Mouse (Mus musculus): Measurements from ENCODE around the gene Ngef. TPM values are rescaled to one million over a fixed set of nuclear protein-coding genes. Genes with fewer than 3 reads are reported as not detected.
"Not testable (repeated sequence)": the region's sequence is repeated elsewhere in the genome, so short reads cannot be mapped to it uniquely, and the experiment has no call there.

Ngef gene
- polyA plus RNA-seq, 1 experiment from 2014 or later = 3.8 TPM

DNA sequence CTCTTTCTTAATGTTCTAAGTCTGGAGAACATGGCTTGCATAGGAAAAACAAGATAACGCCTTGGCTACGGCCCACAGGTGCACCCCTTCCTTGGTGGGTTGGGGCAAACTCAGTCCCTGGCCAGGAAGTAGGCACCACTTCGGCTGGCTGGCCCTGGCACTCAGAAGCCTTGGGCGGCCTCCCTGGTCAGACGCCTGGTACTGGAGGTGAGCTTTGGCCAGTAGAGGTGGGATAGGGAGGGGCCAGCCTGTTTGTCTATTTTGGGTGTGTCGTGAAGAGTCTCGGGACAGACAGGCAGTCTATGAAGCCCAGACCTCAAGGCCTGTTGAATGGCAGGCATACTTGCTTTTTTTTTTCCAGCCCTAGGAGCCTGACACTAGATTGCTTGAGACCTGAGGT is 101.1 kb downstream of the Ngef start:
- no peak overlapping the region for H3K4me2 ChIP-seq (replicated peaks; ENCODE audit: low read depth, low read length)
- no peak overlapping the region for H3K27ac ChIP-seq (ENCODE audit: low read length)
- ATAC-seq = no peak
- no peaks in the 10 kb centered on the region for H3K27me3 ChIP-seq (replicated peaks; ENCODE audit: insufficient read depth, low read length)
- 62% methylated on average over 7 of the region's 7 CpGs for WGBS
- H3K9ac ChIP-seq (replicated peaks; ENCODE audit: low read depth) = no peak overlapping the region
- no peaks in the 10 kb centered on the region for H3K9me3 ChIP-seq (ENCODE audit: low read length)
- H3K36me3 ChIP-seq (ENCODE audit: insufficient read depth, low read length) = no peaks in the 10 kb centered on the region
- TF ChIP-seq EP300 (IDR thresholded peaks at IDR 0.05) (no peak), CTCF (IDR thresholded peaks at IDR 0.05) (no peak)
- H3K4me3 ChIP-seq (ENCODE audit: low read depth, low read length) = no peak overlapping the region
- DNase-seq (ENCODE audit: low spot score) = no peak
- H3K4me1 ChIP-seq (ENCODE audit: insufficient read depth, low read depth, low read length) = no peaks in the 10 kb centered on the region

DNA sequence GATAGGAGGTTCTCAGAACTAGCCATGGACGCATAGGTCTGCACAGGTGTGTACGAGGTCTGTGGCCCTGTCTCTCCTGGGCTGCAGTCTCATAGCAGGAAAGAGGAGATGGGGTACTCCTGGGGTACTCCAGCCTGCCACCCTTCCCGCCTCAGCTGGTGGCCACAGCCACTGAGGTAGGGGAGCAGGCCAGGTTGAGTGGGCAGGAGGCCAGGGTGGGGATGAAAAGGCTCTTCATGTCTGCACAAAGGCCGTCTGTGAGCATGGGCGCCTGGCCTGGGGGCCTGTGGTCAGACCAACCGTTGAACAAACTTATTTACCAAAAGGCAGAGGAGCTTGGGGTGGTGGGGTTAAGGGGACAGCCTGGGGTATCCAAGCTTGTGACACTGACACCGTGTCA is 101.8 kb downstream of the Ngef start:
- H3K4me2 ChIP-seq (replicated peaks; ENCODE audit: low read depth, low read length) = no peak overlapping the region
- no peaks in the 10 kb centered on the region for H3K9me3 ChIP-seq (ENCODE audit: low read length)
- H3K27ac ChIP-seq (ENCODE audit: low read length) = no peak overlapping the region
- H3K36me3 ChIP-seq (ENCODE audit: insufficient read depth, low read length) = no peaks in the 10 kb centered on the region
- TF ChIP-seq CTCF (IDR thresholded peaks at IDR 0.05) (no peak), EP300 (IDR thresholded peaks at IDR 0.05) (no peak)
- no peaks in the 10 kb centered on the region for H3K4me1 ChIP-seq (ENCODE audit: insufficient read depth, low read depth, low read length)
- no peak overlapping the region for H3K4me3 ChIP-seq (ENCODE audit: low read depth, low read length)
- ATAC-seq = no peak
- no peak for DNase-seq (ENCODE audit: low spot score)
- 80% methylated on average over 7 of the region's 7 CpGs for WGBS
- no peaks in the 10 kb centered on the region for H3K27me3 ChIP-seq (replicated peaks; ENCODE audit: insufficient read depth, low read length)
- H3K9ac ChIP-seq (replicated peaks; ENCODE audit: low read depth) = no peak overlapping the region

DNA sequence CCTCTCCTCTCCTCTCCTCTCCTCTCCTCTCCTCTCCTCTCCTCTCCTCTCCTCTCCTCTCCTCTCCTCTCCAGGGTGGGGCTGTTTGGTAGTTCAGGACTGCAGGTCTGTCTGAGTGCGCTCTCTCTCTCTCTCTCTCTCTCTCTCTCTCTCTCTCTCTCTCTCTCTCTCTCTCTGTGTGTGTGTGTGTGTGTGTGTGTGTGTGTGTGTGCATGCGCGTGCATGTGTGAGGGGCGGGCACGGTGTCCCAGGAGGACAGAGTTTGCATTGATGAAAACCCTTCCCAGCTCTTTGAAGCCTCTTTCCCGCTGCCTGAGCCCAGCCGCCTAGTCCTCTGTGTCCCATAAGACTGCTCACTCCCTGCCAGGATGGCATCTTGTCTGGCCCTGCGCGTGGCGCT is 103.7 kb downstream of the Ngef start, which contains the start of gene Snorc:
TSS of gene Snorc (plus strand) at position 301 of the 400 bp plus-strand sequence.
- not testable (repeated sequence) for H3K9me3 ChIP-seq (ENCODE audit: low read length); H3K9ac ChIP-seq (replicated peaks; ENCODE audit: low read depth); H3K27me3 ChIP-seq (replicated peaks; ENCODE audit: insufficient read depth, low read length); H3K36me3 ChIP-seq (ENCODE audit: insufficient read depth, low read length); H3K4me3 ChIP-seq (ENCODE audit: low read depth, low read length); H3K27ac ChIP-seq (ENCODE audit: low read length); ATAC-seq; DNase-seq (ENCODE audit: low spot score); H3K4me2 ChIP-seq (replicated peaks; ENCODE audit: low read depth, low read length); H3K4me1 ChIP-seq (ENCODE audit: insufficient read depth, low read depth, low read length)
- 47% methylated on average over 9 of the region's 10 CpGs for WGBS

DNA sequence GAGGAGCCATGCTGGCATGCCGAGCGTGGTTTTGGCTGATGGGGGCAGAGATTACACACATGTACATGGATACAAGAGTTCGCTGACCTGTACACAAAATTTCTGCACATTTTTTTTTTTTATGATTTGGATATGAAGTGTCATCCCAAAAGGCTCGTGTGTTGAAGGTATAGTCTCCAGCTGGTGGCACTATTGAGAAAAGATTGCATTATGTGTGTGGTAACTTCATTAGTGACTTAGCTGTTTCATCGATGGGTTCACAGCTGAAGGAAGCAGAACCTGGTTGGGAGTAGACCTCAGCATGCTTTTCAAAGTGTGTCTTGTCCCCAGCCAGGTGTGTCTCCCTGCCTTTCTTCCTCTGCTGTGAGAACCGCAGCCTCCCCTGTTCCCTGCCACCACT is 105.3 kb downstream of the Ngef start:
- Histone ChIP-seq H3K4me3 (ENCODE audit: low read depth, low read length) (no peak overlapping the region), H3K9me3 (ENCODE audit: low read length) (no peaks in the 10 kb centered on the region), H3K36me3 (ENCODE audit: insufficient read depth, low read length) (no peaks in the 10 kb centered on the region), H3K27me3 (replicated peaks; ENCODE audit: insufficient read depth, low read length) (no peaks in the 10 kb centered on the region), H3K4me2 (replicated peaks; ENCODE audit: low read depth, low read length) (no peak overlapping the region), H3K4me1 (ENCODE audit: insufficient read depth, low read depth, low read length) (no peaks in the 10 kb centered on the region), H3K27ac (ENCODE audit: low read length) (no peak overlapping the region), H3K9ac (replicated peaks; ENCODE audit: low read depth) (no peak overlapping the region)
- TF ChIP-seq CTCF (IDR thresholded peaks at IDR 0.05) = peak; percentile 43
- TF ChIP-seq EP300 (IDR thresholded peaks at IDR 0.05) = no peak
- peak; percentile 21 for DNase-seq (ENCODE audit: low spot score)
- ATAC-seq = no peak
- WGBS = 64% methylated on average over 6 of the region's 6 CpGs

DNA sequence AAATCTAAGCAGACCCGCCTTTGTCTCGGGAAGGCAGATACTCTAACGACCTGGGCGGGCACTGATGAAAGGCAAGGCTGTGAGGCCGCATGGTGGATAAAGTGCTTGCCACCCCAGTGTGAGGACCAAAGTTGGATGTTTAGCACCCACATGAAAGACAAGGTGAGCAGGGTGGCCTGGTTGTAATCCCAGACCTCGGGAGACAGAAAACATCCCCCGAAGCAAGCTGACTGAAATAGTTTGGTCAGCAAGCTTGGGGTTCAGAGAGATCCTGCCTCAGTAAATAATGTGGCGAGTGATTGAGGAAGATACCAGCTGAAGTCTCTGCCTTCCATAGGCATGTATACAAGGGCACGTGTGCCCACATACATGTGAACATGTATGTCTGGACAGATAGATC is 106.2 kb downstream of the Ngef start:
- H3K4me1 ChIP-seq (ENCODE audit: insufficient read depth, low read depth, low read length) = no peaks in the 10 kb centered on the region
- ATAC-seq (no peak), DNase-seq (ENCODE audit: low spot score) (no peak)
- no peaks in the 10 kb centered on the region for H3K9me3 ChIP-seq (ENCODE audit: low read length)
- H3K27me3 ChIP-seq (replicated peaks; ENCODE audit: insufficient read depth, low read length) = no peaks in the 10 kb centered on the region
- H3K36me3 ChIP-seq (ENCODE audit: insufficient read depth, low read length) = no peaks in the 10 kb centered on the region
- H3K4me3 ChIP-seq (ENCODE audit: low read depth, low read length) = no peak overlapping the region
- H3K4me2 ChIP-seq (replicated peaks; ENCODE audit: low read depth, low read length) = no peak overlapping the region
- TF ChIP-seq EP300 (IDR thresholded peaks at IDR 0.05) (no peak), CTCF (IDR thresholded peaks at IDR 0.05) (no peak)
- no peak overlapping the region for H3K27ac ChIP-seq (ENCODE audit: low read length)
- no peak overlapping the region for H3K9ac ChIP-seq (replicated peaks; ENCODE audit: low read depth)
- 65% methylated on average over 9 of the region's 9 CpGs for WGBS

DNA sequence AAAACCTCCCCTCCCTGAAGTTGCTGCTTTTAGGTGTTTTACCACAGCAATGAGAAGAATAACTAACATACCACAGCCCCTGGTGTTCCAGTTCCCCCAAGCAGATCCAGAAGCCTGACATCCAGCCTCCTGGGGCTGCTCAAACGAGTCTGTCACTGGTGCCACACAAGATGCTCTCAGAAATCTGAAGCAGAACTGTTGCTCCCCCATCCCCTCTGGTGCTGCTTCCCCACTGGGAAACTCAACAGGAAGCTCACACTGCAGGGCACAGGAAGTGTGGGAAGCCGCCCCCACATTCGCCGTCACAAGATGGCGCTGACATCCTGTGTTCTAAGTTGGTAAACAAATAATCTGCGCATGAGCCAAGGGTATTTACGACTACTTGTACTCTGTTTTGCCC is 113.8 kb downstream of the Ngef start:
- not testable (repeated sequence) for H3K4me1 ChIP-seq (ENCODE audit: insufficient read depth, low read depth, low read length); H3K9ac ChIP-seq (replicated peaks; ENCODE audit: low read depth); H3K27ac ChIP-seq (ENCODE audit: low read length); H3K27me3 ChIP-seq (replicated peaks; ENCODE audit: insufficient read depth, low read length); ATAC-seq; H3K4me2 ChIP-seq (replicated peaks; ENCODE audit: low read depth, low read length); H3K9me3 ChIP-seq (ENCODE audit: low read length); H3K36me3 ChIP-seq (ENCODE audit: insufficient read depth, low read length); H3K4me3 ChIP-seq (ENCODE audit: low read depth, low read length); DNase-seq (ENCODE audit: low spot score)
- 83% methylated on average over 6 of the region's 7 CpGs for WGBS

DNA sequence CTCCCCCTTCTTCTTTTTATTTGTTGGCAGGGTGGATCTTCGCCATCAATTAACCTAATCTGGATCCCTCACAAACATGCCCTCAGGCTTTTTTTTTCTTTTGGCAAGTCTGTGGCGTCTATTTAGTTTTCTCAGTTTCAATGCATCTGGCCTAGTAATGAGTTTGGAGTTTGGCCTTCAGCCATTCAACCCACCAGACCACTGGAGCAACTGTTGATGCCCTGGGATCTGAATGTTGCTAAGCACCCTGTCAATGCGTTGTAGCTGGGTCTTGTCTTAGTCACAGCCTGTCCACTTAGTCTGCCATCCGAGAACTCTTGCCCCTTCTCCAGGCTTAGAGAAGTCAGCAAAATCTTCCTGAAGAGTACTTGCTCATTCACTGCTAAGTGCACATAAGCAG is 115.6 kb downstream of the Ngef start:
- no peak overlapping the region for H3K4me2 ChIP-seq (replicated peaks; ENCODE audit: low read depth, low read length)
- H3K9ac ChIP-seq (replicated peaks; ENCODE audit: low read depth) = no peak overlapping the region
- ATAC-seq (no peak), DNase-seq (ENCODE audit: low spot score) (no peak)
- no peaks in the 10 kb centered on the region for H3K27me3 ChIP-seq (replicated peaks; ENCODE audit: insufficient read depth, low read length)
- TF ChIP-seq CTCF (IDR thresholded peaks at IDR 0.05) = no peak
- no peak for TF ChIP-seq EP300 (IDR thresholded peaks at IDR 0.05)
- no peaks in the 10 kb centered on the region for H3K4me1 ChIP-seq (ENCODE audit: insufficient read depth, low read depth, low read length)
- WGBS = 88% methylated on average over 4 of the region's 4 CpGs
- H3K36me3 ChIP-seq (ENCODE audit: insufficient read depth, low read length) = no peaks in the 10 kb centered on the region
- no peak overlapping the region for H3K4me3 ChIP-seq (ENCODE audit: low read depth, low read length)
- no peaks in the 10 kb centered on the region for H3K9me3 ChIP-seq (ENCODE audit: low read length)
- no peak overlapping the region for H3K27ac ChIP-seq (ENCODE audit: low read length)
